Mouse (Mus musculus): ENCODE measurements at regions not wholly inside any gene's neighbourhood (a gene's known extent, or its start where the extent isn't known, plus 50 kb on each side); places are given as distances from the start of the nearest gene placed in this dataset.

DNA sequence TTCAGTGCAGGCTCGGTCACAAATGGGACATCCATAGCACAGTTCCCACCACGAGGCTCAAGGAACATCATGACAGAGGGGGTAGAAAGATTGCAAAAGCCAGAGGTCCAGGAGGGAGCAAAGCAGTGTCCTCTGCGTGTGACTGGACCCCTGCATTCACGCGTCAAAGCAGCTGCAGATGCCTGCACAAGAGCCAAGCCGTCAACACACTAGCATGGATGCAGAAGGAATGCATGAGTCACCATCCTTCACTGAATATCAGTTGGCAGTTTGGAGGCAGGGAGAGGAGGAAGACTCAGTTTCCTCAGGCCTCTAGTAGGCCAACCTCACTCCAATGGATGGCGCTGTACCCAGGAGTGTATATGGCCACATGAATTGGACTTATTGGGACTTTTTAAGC is 130.0 kb upstream of the N6amt1 start:
- 90% methylated on average over 7 of the region's 7 CpGs for WGBS
- ATAC-seq = no peak

DNA sequence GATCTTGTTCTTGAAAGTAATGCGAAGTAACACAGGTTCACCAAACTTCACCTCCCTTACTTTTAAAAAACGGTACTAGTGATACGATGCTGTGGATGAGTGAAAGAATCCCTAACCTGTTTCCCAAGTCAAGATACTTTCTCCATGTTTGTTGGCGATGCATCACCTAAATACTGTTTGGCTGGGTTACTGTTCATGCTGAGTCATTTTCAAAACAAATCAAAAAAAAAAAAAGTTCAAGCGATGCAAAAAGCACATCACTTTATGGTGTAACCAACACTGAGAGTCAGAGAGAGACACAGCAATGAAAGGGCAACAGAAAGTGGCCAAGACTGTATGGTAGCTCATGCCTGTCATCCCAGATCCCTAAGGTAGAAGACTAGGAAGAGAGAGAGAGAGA is 133.4 kb upstream of the N6amt1 start:
- Histone ChIP-seq H3K4me2 (replicated peaks) (no peak overlapping the region), H3K27me3 (no peaks in the 10 kb centered on the region), H3K4me1 (replicated peaks) (no peaks in the 10 kb centered on the region), H3K9ac (replicated peaks) (no peak overlapping the region), H3K36me3 (no peaks in the 10 kb centered on the region), H3K4me3 (replicated peaks) (no peak overlapping the region), H3K9me3 (no peaks in the 10 kb centered on the region), H3K27ac (no peak overlapping the region)
- 91% methylated on average over 5 of the region's 5 CpGs for WGBS
- no peak for ATAC-seq

More for the DNA sequence above, 130.0 kb upstream of the N6amt1 start:
- H3K4me3 ChIP-seq (replicated peaks) = no peak overlapping the region
- H3K9me3 ChIP-seq = no peaks in the 10 kb centered on the region
- H3K27me3 ChIP-seq = no peaks in the 10 kb centered on the region
- no peak overlapping the region for H3K27ac ChIP-seq
- H3K4me2 ChIP-seq (replicated peaks) = no peak overlapping the region
- H3K36me3 ChIP-seq = no peaks in the 10 kb centered on the region
- no peak overlapping the region for H3K9ac ChIP-seq (replicated peaks)
- no peaks in the 10 kb centered on the region for H3K4me1 ChIP-seq (replicated peaks)

- Histone ChIP-seq H3K27me3 (no peaks in the 10 kb centered on the region), H3K36me3 (no peaks in the 10 kb centered on the region), H3K4me3 (replicated peaks) (no peak overlapping the region), H3K4me1 (replicated peaks) (no peaks in the 10 kb centered on the region), H3K4me2 (replicated peaks) (no peak overlapping the region), H3K9ac (replicated peaks) (no peak overlapping the region), H3K9me3 (no peaks in the 10 kb centered on the region), H3K27ac (no peak overlapping the region)
- 73% methylated on average over 4 of the region's 4 CpGs for WGBS
- no peak for ATAC-seq
Observed at GRCm38 (mm10) chr16:87220201-87220600, 133.8 kb upstream of the N6amt1 start.

DNA sequence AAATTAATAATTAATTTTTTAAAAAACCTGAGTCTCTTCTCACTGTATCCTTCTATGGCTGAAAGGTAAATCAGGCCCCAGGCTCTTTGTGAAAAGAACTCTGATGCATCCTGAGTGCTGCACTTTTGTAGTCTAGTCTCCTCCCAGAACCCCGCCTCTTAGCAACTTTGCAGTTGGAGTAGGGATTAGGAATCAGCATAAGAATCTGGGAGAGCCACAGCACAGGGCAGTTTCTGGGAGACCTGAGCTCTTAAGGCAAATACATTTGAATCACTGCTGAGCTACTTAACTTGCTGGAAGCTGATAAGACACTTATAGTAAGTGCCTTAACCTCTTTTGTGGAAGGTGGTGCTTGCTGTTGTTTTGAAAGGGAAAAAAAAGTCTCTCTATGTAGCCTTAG is 146.1 kb upstream of the N6amt1 start:
- H3K4me3 ChIP-seq (replicated peaks) = no peak overlapping the region
- no peak overlapping the region for H3K4me2 ChIP-seq (replicated peaks)
- ATAC-seq = no peak
- H3K4me1 ChIP-seq (replicated peaks) = no peaks in the 10 kb centered on the region
- no peak overlapping the region for H3K27ac ChIP-seq
- no peak overlapping the region for H3K9ac ChIP-seq (replicated peaks)
- H3K27me3 ChIP-seq = no peaks in the 10 kb centered on the region
- H3K9me3 ChIP-seq = no peaks in the 10 kb centered on the region
- H3K36me3 ChIP-seq = no peaks in the 10 kb centered on the region
- 27% methylated on average over 1 of the region's 1 CpGs for WGBS

DNA sequence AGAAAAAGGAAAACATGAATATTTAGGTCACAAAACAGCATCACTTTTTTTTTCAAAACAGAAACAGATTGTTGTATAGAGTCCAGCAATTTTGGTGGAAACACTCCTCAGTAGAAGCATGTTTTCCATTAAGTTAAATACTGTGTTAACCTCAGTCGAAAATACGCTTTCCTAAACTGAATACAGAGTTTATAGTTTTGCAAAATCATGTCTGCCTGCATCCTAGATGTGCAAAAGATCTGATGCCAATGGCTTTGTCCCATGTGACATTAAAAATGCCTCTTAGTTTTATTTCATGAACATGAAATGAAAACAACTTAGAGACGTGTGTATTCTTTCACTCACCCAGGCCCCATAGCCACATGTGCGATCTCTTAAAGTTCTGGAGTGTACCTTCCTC is 163.5 kb upstream of the N6amt1 start:
- no peaks in the 10 kb centered on the region for H3K36me3 ChIP-seq
- H3K9ac ChIP-seq (replicated peaks) = no peak overlapping the region
- WGBS = 91% methylated on average over 4 of the region's 4 CpGs
- ATAC-seq = no peak
- no peak overlapping the region for H3K4me3 ChIP-seq (replicated peaks)
- H3K4me1 ChIP-seq (replicated peaks) = no peaks in the 10 kb centered on the region
- H3K4me2 ChIP-seq (replicated peaks) = no peak overlapping the region
- H3K27me3 ChIP-seq = no peaks in the 10 kb centered on the region
- no peak overlapping the region for H3K27ac ChIP-seq
- no peaks in the 10 kb centered on the region for H3K9me3 ChIP-seq

DNA sequence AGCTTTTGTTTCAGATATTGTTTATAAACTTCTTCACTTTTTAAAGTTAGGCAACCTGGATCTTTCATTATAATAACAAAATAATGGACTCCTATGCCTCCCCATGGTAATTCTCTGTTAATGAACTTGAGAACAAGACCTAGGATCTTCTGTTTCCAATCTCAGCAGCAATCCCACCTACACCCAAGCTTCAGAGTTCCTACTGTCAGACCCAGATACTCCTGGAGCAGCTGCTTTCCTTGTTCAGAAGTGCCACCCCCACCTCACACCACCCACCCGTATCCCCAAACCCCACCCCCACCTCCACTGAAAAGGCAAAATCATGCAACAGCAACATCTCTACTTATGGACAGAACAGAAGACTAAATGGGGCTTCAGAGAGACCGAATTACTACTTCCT is 165.2 kb upstream of the N6amt1 start:
- 86% methylated on average over 2 of the region's 2 CpGs for WGBS
- Histone ChIP-seq H3K36me3 (no peaks in the 10 kb centered on the region), H3K9ac (replicated peaks) (no peak overlapping the region), H3K4me1 (replicated peaks) (no peaks in the 10 kb centered on the region), H3K9me3 (no peaks in the 10 kb centered on the region), H3K27me3 (no peaks in the 10 kb centered on the region), H3K27ac (no peak overlapping the region), H3K4me2 (replicated peaks) (no peak overlapping the region), H3K4me3 (replicated peaks) (no peak overlapping the region)
- no peak for ATAC-seq

- H3K36me3 ChIP-seq = no peaks in the 10 kb centered on the region
- no peak overlapping the region for H3K4me2 ChIP-seq (replicated peaks)
- H3K9me3 ChIP-seq = no peaks in the 10 kb centered on the region
- ATAC-seq = peak; percentile 65
- no peak overlapping the region for H3K9ac ChIP-seq (replicated peaks)
- H3K4me3 ChIP-seq (replicated peaks) = no peak overlapping the region
- 54% methylated on average over 4 of the region's 4 CpGs for WGBS
- H3K27ac ChIP-seq = no peak overlapping the region
- H3K4me1 ChIP-seq (replicated peaks) = no peaks in the 10 kb centered on the region
- no peaks in the 10 kb centered on the region for H3K27me3 ChIP-seq
Observed at GRCm38 (mm10) chr16:87172395-87172794, 181.6 kb upstream of the N6amt1 start.

GRCm38 (mm10) chr16:87139301-87139700 is 214.7 kb upstream of the N6amt1 start:
- Histone ChIP-seq H3K9me3 (no peaks in the 10 kb centered on the region), H3K9ac (replicated peaks) (no peak overlapping the region), H3K4me1 (replicated peaks) (no peaks in the 10 kb centered on the region), H3K36me3 (no peaks in the 10 kb centered on the region), H3K27ac (no peak overlapping the region), H3K4me3 (replicated peaks) (no peak overlapping the region), H3K4me2 (replicated peaks) (no peak overlapping the region), H3K27me3 (no peaks in the 10 kb centered on the region)
- no peak for ATAC-seq
- WGBS = 93% methylated on average over 2 of the region's 2 CpGs

DNA sequence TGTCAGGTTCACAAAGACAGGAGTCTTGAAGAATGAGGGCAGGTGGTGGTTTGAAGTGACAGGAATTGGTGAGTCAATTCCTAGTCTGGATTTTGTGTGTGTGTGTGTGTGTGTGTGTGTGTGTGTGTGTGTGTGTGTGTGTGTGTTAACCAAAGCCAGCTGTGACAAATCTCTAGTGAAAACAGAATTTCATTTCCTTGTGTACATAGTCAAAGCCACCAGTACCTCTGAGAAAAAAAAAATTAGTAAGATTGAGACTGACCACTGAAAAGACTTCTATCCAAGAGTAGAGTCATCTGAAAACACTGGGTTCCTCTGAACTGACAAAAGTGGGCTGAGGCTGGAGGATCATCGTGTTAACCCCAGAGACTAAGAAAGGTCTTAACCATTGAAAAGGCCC is 217.5 kb upstream of the N6amt1 start:
- no peaks in the 10 kb centered on the region for H3K36me3 ChIP-seq
- H3K4me2 ChIP-seq (replicated peaks) = no peak overlapping the region
- H3K9me3 ChIP-seq = no peaks in the 10 kb centered on the region
- H3K9ac ChIP-seq (replicated peaks) = no peak overlapping the region
- H3K27me3 ChIP-seq = no peaks in the 10 kb centered on the region
- H3K4me3 ChIP-seq (replicated peaks) = no peak overlapping the region
- 88% methylated on average over 1 of the region's 1 CpGs for WGBS
- ATAC-seq = no peak
- no peaks in the 10 kb centered on the region for H3K4me1 ChIP-seq (replicated peaks)
- H3K27ac ChIP-seq = no peak overlapping the region

DNA sequence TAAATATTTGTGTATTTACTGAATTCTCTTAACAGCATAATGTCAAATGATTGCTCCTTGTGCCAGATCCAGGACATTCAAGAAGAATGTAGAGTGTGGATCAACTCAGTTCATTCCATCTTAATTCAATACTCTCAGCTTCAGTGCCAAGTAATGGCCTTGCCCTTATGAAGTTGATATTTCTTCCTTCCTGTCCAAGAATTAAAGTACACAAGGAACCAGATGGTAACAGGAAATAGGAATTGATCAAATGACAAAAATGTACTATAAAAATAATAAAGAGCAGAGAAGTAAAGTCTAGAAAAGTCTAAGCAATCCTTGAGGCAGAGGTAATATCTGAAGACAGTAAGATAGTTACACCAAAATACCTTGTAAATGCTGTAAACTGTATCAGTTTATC is 219.5 kb upstream of the N6amt1 start:
- Histone ChIP-seq H3K9me3 (no peaks in the 10 kb centered on the region), H3K9ac (replicated peaks) (no peak overlapping the region), H3K4me2 (replicated peaks) (no peak overlapping the region), H3K27ac (no peak overlapping the region), H3K36me3 (no peaks in the 10 kb centered on the region), H3K4me3 (replicated peaks) (no peak overlapping the region), H3K4me1 (replicated peaks) (no peaks in the 10 kb centered on the region), H3K27me3 (no peaks in the 10 kb centered on the region)
- ATAC-seq = no peak

GRCm38 (mm10) chr16:87133874-87134273 is 220.1 kb upstream of the N6amt1 start:
- H3K4me2 ChIP-seq (replicated peaks) = no peak overlapping the region
- H3K27me3 ChIP-seq = no peaks in the 10 kb centered on the region
- no peak for ATAC-seq
- no peaks in the 10 kb centered on the region for H3K4me1 ChIP-seq (replicated peaks)
- H3K27ac ChIP-seq = no peak overlapping the region
- no peak overlapping the region for H3K4me3 ChIP-seq (replicated peaks)
- H3K9ac ChIP-seq (replicated peaks) = no peak overlapping the region
- 90% methylated on average over 6 of the region's 6 CpGs for WGBS
- no peaks in the 10 kb centered on the region for H3K9me3 ChIP-seq
- H3K36me3 ChIP-seq = no peaks in the 10 kb centered on the region

- H3K4me2 ChIP-seq (replicated peaks) = no peak overlapping the region
- no peaks in the 10 kb centered on the region for H3K36me3 ChIP-seq
- no peaks in the 10 kb centered on the region for H3K4me1 ChIP-seq (replicated peaks)
- H3K27ac ChIP-seq = no peak overlapping the region
- H3K4me3 ChIP-seq (replicated peaks) = no peak overlapping the region
- no peak for ATAC-seq
- 87% methylated on average over 4 of the region's 4 CpGs for WGBS
- H3K9ac ChIP-seq (replicated peaks) = no peak overlapping the region
- H3K9me3 ChIP-seq = no peaks in the 10 kb centered on the region
- no peaks in the 10 kb centered on the region for H3K27me3 ChIP-seq
Observed at GRCm38 (mm10) chr16:87132082-87132481, 221.9 kb upstream of the N6amt1 start.

- H3K27me3 ChIP-seq = no peaks in the 10 kb centered on the region
- H3K4me2 ChIP-seq (replicated peaks) = no peak overlapping the region
- no peaks in the 10 kb centered on the region for H3K4me1 ChIP-seq (replicated peaks)
- H3K9ac ChIP-seq (replicated peaks) = no peak overlapping the region
- no peak overlapping the region for H3K4me3 ChIP-seq (replicated peaks)
- no peak overlapping the region for H3K27ac ChIP-seq
- no peaks in the 10 kb centered on the region for H3K9me3 ChIP-seq
- 78% methylated on average over 12 of the region's 12 CpGs for WGBS
- H3K36me3 ChIP-seq = no peaks in the 10 kb centered on the region
- no peak for ATAC-seq
Observed at GRCm38 (mm10) chr16:87130733-87131640, 223.0 kb upstream of the N6amt1 start.
